Mouse (Mus musculus): Measurements from ENCODE around the gene Schip1.

- TF ChIP-seq TAL1 (IDR thresholded peaks at IDR 0.05; ENCODE audit: low read length) (no peak), GATA1 (IDR thresholded peaks at IDR 0.05; ENCODE audit: low read length) (no peak)
Observed at GRCm38 (mm10) chr3:68518041-68518440, 453.4 kb downstream of the Schip1 start.
